11 mouse cellular contexts compared by ENCODE assay signal in genomic region chr19:6384954-6385353, GRCm38 (mm10). TPM values are rescaled to one million over a fixed set of nuclear protein-coding genes. Genes with fewer than 3 reads are reported as not detected.
DNase-seq lines count a peak whose midpoint lies in the region; ATAC-seq and TF ChIP-seq lines count a peak whose summit lies in the region.
"Had no signal": no experiment of that assay in that cellular context is flagged by ENCODE, and none has a peak within 500 bp of the region (broad histone marks: within the 10 kb centered on the region; RNA-seq: fewer than 3 reads in every experiment).

No protein-coding gene starts in this region.

- TF ChIP-seq POLR2A in thymus, adult 2 months (IDR thresholded peaks at IDR 0.05; ENCODE audit: control insufficient read depth, extremely low read depth, insufficient read depth, low read length, poor library complexity), result no peak

- no peak overlapping the region for H3K9ac ChIP-seq in lung, postnatal 0 days (replicated peaks; ENCODE audit: low read depth)
- peak overlapping the region; percentile 55 for H3K9ac ChIP-seq in heart, embryonic 15.5 days
- H3K9ac ChIP-seq: embryonic facial prominence, embryonic 13.5 days; liver, postnatal 0 days had no signal

- no peaks in the 10 kb centered on the region for H3K9me3 ChIP-seq in lung, postnatal 0 days (ENCODE audit: low read length)
- H3K9me3 ChIP-seq in heart, embryonic 15.5 days (replicated peaks), result no peaks in the 10 kb centered on the region
- H3K9me3 ChIP-seq: embryonic facial prominence, embryonic 13.5 days had no signal

- no peak for TF ChIP-seq EP300 in lung, postnatal 0 days (IDR thresholded peaks at IDR 0.05)

- H3K27ac ChIP-seq in lung, postnatal 0 days (ENCODE audit: low read length), result peak overlapping the region; percentile 52
- H3K27ac ChIP-seq in heart, embryonic 15.5 days, result peak overlapping the region; percentile 85
- H3K27ac ChIP-seq in thymus, adult 2 months (ENCODE audit: control insufficient read depth, insufficient read depth, low read length), result no peak overlapping the region
- H3K27ac ChIP-seq: embryonic facial prominence, embryonic 13.5 days had no signal

- H3K4me3 ChIP-seq in lung, postnatal 0 days (ENCODE audit: low read depth, low read length), result no peak overlapping the region
- peak overlapping the region; percentile 53 for H3K4me3 ChIP-seq in heart, embryonic 15.5 days
- H3K4me3 ChIP-seq in thymus, adult 2 months (ENCODE audit: control insufficient read depth, insufficient read depth, low read length), result no peak overlapping the region
- H3K4me3 ChIP-seq: embryonic facial prominence, embryonic 13.5 days had no signal

- ATAC-seq in lung, postnatal 0 days, result no peak
- 0 out of 2 replicates have a peak, but pooled peaks have one; percentile 15 for ATAC-seq in heart, embryonic 15.5 days (replicated peaks; ENCODE audit: insufficient number of reproducible peaks, insufficient read depth, low FRiP score, low read depth)
- ATAC-seq: liver, postnatal 0 days; Patski had no signal

- H3K4me2 ChIP-seq in lung, postnatal 0 days (replicated peaks; ENCODE audit: low read depth, low read length), result peak overlapping the region; percentile 36
- H3K4me2 ChIP-seq in heart, embryonic 15.5 days, result peak overlapping the region; percentile 67
- H3K4me2 ChIP-seq: embryonic facial prominence, embryonic 13.5 days had no signal

- no peaks in the 10 kb centered on the region for H3K27me3 ChIP-seq in lung, postnatal 0 days (replicated peaks; ENCODE audit: insufficient read depth, low read length)
- no peaks in the 10 kb centered on the region for H3K27me3 ChIP-seq in heart, embryonic 15.5 days
- no peaks in the 10 kb centered on the region for H3K27me3 ChIP-seq in thymus, adult 2 months (ENCODE audit: control insufficient read depth, insufficient read depth, low read length)
- H3K27me3 ChIP-seq: Patski had no signal

- peak; percentile 31 for DNase-seq in cerebellum, adult 9-11 months
- no peak for DNase-seq in cerebellum, adult 11-12 months
- DNase-seq in lung, postnatal 0 days (ENCODE audit: low spot score), result no peak
- no peak for DNase-seq in lung, postnatal 10 days
- no peak for DNase-seq in thymus, postnatal 0 days (ENCODE audit: low spot score)
- no peak for DNase-seq in thymus, adult 2 months
- no peak for DNase-seq in frontal cortex, postnatal 25 days (ENCODE audit: low spot score in 2 of 2)
- DNase-seq: liver, postnatal 0 days had no signal

- TF ChIP-seq CTCF in lung, postnatal 0 days (IDR thresholded peaks at IDR 0.05), result no peak
- TF ChIP-seq CTCF in thymus, adult 2 months (IDR thresholded peaks at IDR 0.05; ENCODE audit: borderline replicate concordance, control insufficient read depth, extremely low read depth, insufficient read depth, low read length, poor library complexity), result no peak

- WGBS in lung, postnatal 0 days, result 66% methylated on average over 11 of the region's 11 CpGs
- WGBS in heart, embryonic 15.5 days, result 46% methylated on average over 11 of the region's 11 CpGs
- 81% methylated on average over 11 of the region's 11 CpGs for WGBS in thymus, adult 2 months

- H3K36me3 ChIP-seq in lung, postnatal 0 days (ENCODE audit: insufficient read depth, low read length), result no peaks in the 10 kb centered on the region
- H3K36me3 ChIP-seq in heart, embryonic 15.5 days, result peaks cover 22% of the 10 kb centered on the region; the same call in 1 of the 2 replicates
- peaks cover 4% of the 10 kb centered on the region; the same call in 1 of the 2 replicates for H3K36me3 ChIP-seq in thymus, adult 2 months (ENCODE audit: control insufficient read depth, insufficient read depth, low read length)

- H3K4me1 ChIP-seq in lung, postnatal 0 days (ENCODE audit: insufficient read depth, low read depth, low read length), result peaks cover 20% of the 10 kb centered on the region; the same call in 1 of the 2 replicates
- peaks cover 54% of the 10 kb centered on the region for H3K4me1 ChIP-seq in heart, embryonic 15.5 days (replicated peaks)
- H3K4me1 ChIP-seq in thymus, adult 2 months (replicated peaks; ENCODE audit: control insufficient read depth, insufficient read depth, low read length), result peaks cover 28% of the 10 kb centered on the region

RNA-seq across cellular contexts. Expression of gene Pygm, which starts 0.8 kb away (rescaled TPM):
- 20.5 and 32.1 TPM in 2 replicates for polyA plus RNA-seq in lung, postnatal 0 days (2015; fragmentation: Nextera tagmentation; extraction: Ambion mirVana)
- 282 and 297 TPM in 2 replicates for polyA plus RNA-seq in heart, embryonic 15.5 days (2015; fragmentation: Nextera tagmentation; extraction: Ambion mirVana)
- polyA plus RNA-seq in thymus, postnatal 0 days (2015; fragmentation: Nextera tagmentation; extraction: Ambion mirVana), result 4.2 and 6.3 TPM in 2 replicates
- polyA plus RNA-seq in thymus, adult 2 months (2012; rRNA removed), result 6.5 and 41.6 TPM in 2 replicates

RNA-seq across cellular contexts. Expression of gene Rasgrp2, which starts 14.2 kb away (rescaled TPM):
- 99.2 and 128 TPM in 2 replicates for polyA plus RNA-seq in lung, postnatal 0 days (2015; fragmentation: Nextera tagmentation; extraction: Ambion mirVana)
- 54.8 TPM in 2 replicates for polyA plus RNA-seq in heart, embryonic 15.5 days (2015; fragmentation: Nextera tagmentation; extraction: Ambion mirVana)
- 195 and 206 TPM in 2 replicates for polyA plus RNA-seq in thymus, postnatal 0 days (2015; fragmentation: Nextera tagmentation; extraction: Ambion mirVana)
- 558 and 561 TPM in 2 replicates for polyA plus RNA-seq in thymus, adult 2 months (2012; rRNA removed)

RNA-seq across cellular contexts. Expression of gene Sf1, which starts 21.5 kb away (rescaled TPM):
- 48.1 and 49.5 TPM in 2 replicates for polyA plus RNA-seq in lung, postnatal 0 days (2015; fragmentation: Nextera tagmentation; extraction: Ambion mirVana)
- polyA plus RNA-seq in heart, embryonic 15.5 days (2015; fragmentation: Nextera tagmentation; extraction: Ambion mirVana), result 79.0 and 98.4 TPM in 2 replicates
- polyA plus RNA-seq in thymus, postnatal 0 days (2015; fragmentation: Nextera tagmentation; extraction: Ambion mirVana), result 104 and 126 TPM in 2 replicates
- 365 and 553 TPM in 2 replicates for polyA plus RNA-seq in thymus, adult 2 months (2012; rRNA removed)

RNA-seq across cellular contexts. Expression of gene Nrxn2, which starts 33.6 kb away (rescaled TPM):
- polyA plus RNA-seq in lung, postnatal 0 days (2015; fragmentation: Nextera tagmentation; extraction: Ambion mirVana), result 3.8 and 4.7 TPM in 2 replicates
- 0.47 and 0.60 TPM in 2 replicates for polyA plus RNA-seq in heart, embryonic 15.5 days (2015; fragmentation: Nextera tagmentation; extraction: Ambion mirVana)
- 0.10 and 0.24 TPM in 2 replicates for polyA plus RNA-seq in thymus, postnatal 0 days (2015; fragmentation: Nextera tagmentation; extraction: Ambion mirVana)
- 1.2 and 1.5 TPM in 2 replicates for polyA plus RNA-seq in thymus, adult 2 months (2012; rRNA removed)
- polyA plus RNA-seq: Patski had no signal

RNA-seq across cellular contexts. Expression of gene Map4k2, which starts 44.0 kb away (rescaled TPM):
- 22.5 and 25.0 TPM in 2 replicates for polyA plus RNA-seq in lung, postnatal 0 days (2015; fragmentation: Nextera tagmentation; extraction: Ambion mirVana)
- 12.6 and 17.9 TPM in 2 replicates for polyA plus RNA-seq in heart, embryonic 15.5 days (2015; fragmentation: Nextera tagmentation; extraction: Ambion mirVana)
- polyA plus RNA-seq in thymus, postnatal 0 days (2015; fragmentation: Nextera tagmentation; extraction: Ambion mirVana), result 49.6 and 57.3 TPM in 2 replicates
- polyA plus RNA-seq in thymus, adult 2 months (2012; rRNA removed), result 1,004 and 1,040 TPM in 2 replicates
